Mouse (Mus musculus) heart, embryonic 10.5 days (tissue): Measurements from ENCODE around the gene Kcne1. TPM values are rescaled to one million over a fixed set of nuclear protein-coding genes. Genes with fewer than 3 reads are reported as not detected.

Experiments used
- DNase-seq: peaks from one replicate; pipeline ENCODE4 v3.0.0-alpha.2; 2017; ENCODE audit warnings: low spot score
- H3K27ac ChIP-seq: fragments of 300-500 bp; sonication (generic); 2 replicates; pipeline ENCODE4 v1.5.1; 2016; ENCODE audit warnings: mild to moderate bottlenecking
- H3K27me3 ChIP-seq: fragments of 300-500 bp; sonication (generic); 2 replicates; pipeline ENCODE4 v1.6.1; 2016; ENCODE audit warnings: mild to moderate bottlenecking; ENCODE audit not compliant: poor library complexity, insufficient read depth, severe bottlenecking
- H3K36me3 ChIP-seq: fragments of 300-500 bp; sonication (generic); 2 replicates; pipeline ENCODE4 v1.6.1; 2016; ENCODE audit warnings: mild to moderate bottlenecking, moderate library complexity
- H3K4me1 ChIP-seq: fragments of 300-500 bp; sonication (generic); 2 replicates; pipeline ENCODE4 v1.6.1; 2016; ENCODE audit warnings: mild to moderate bottlenecking
- H3K4me3 ChIP-seq: fragments of 300-500 bp; sonication (generic); 2 replicates; pipeline ENCODE4 v1.5.1; 2016; ENCODE audit warnings: mild to moderate bottlenecking, moderate library complexity
- H3K9me3 ChIP-seq: fragments of 300-500 bp; sonication (generic); 2 replicates; pipeline ENCODE4 v1.6.1; 2016; ENCODE audit warnings: mild to moderate bottlenecking, moderate library complexity
- WGBS: fragments of 180-500 bp; shearing (Covaris S2); methylation state at CpG from one replicate; pipeline ENCODE4 v1.1.7; 2016; 5-methylcytosine and 5-hydroxymethylcytosine counted together
- polyA plus RNA-seq: library from polyadenylated mRNA; unstranded; fragments of >200 nt; fragmentation: Nextera tagmentation; extraction: Ambion mirVana; gene quantifications from 2 replicates; pipeline ENCODE4 v1.2.1, GENCODE M21; 2016

Kcne1 gene
- polyA plus RNA-seq, 1 experiment from 2014 or later = 21.3 TPM

DNA sequence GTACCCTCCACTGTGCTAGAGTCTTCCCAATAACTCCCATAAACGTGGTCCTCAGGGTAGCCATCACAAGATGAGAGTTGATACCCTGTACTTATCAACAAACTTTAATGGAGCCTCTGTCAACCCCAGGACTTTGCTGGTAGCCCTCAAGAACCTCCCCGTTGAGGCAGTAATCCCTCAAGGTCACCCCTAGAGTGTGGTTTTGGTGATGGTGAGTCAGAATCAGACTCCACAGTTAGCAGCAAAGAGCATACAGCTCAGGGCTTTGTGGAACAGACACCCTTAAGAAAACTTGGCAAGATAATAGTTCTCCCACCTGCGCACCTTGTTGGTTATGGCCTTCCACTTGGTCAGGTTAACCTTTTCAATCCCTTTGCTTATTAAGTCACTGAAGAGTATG, 38.9 kb downstream of the Kcne1 start:
- H3K27me3 ChIP-seq = no peaks in the 10 kb centered on the region
- no peaks in the 10 kb centered on the region for H3K36me3 ChIP-seq
- H3K9me3 ChIP-seq = no peaks in the 10 kb centered on the region
- 88% methylated on average over 3 of the region's 3 CpGs for WGBS
- no peak overlapping the region for H3K4me3 ChIP-seq
- DNase-seq = no peak
- H3K27ac ChIP-seq = no peak overlapping the region
- H3K4me1 ChIP-seq = peaks cover 11% of the 10 kb centered on the region; the same call in 1 of the 2 replicates

DNA sequence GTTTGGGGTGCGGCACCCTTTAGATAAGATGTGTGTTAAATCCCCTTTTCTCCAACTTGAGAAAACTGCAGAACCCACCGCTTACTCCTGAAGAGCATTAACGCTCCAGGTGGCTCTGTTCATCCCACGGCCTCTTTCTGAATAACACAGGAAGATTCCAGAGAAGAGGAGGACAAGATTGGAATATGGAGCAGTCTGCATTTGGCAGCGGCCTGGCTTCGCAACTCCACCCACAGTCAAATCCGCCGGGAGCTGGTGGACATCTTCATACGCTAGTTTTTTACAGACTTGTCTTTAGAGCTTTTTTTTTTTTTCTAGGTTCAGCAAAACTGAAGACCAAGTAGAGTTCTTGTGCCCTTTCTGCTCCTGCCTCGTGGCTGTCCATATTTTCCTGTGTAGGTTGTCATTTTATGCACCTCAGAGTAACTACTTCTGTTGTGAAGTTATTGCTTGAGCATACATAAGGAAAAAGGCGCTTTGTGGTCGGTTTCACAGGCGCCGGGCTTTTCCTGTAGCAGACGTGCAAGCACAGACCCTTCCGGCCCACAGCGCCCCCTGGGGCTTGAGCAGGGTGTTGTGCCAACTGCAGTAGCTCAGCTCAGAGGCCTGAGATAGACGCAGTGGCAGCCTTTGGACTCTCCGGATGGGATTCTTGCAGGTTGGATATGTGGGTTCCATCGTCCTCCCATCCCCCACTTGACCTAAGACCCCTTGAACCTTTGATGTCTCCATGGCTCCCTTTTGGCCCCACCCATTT, 39.7 kb downstream of the Kcne1 start:
- DNase-seq = no peak
- Histone ChIP-seq H3K4me3 (no peak overlapping the region), H3K9me3 (no peaks in the 10 kb centered on the region), H3K27me3 (no peaks in the 10 kb centered on the region), H3K36me3 (no peaks in the 10 kb centered on the region), H3K4me1 (peaks cover 10% of the 10 kb centered on the region), H3K27ac (peak overlapping the region; percentile 29; the same call in 1 of the 2 replicates)
- WGBS = 57% methylated on average over 20 of the region's 20 CpGs

DNA sequence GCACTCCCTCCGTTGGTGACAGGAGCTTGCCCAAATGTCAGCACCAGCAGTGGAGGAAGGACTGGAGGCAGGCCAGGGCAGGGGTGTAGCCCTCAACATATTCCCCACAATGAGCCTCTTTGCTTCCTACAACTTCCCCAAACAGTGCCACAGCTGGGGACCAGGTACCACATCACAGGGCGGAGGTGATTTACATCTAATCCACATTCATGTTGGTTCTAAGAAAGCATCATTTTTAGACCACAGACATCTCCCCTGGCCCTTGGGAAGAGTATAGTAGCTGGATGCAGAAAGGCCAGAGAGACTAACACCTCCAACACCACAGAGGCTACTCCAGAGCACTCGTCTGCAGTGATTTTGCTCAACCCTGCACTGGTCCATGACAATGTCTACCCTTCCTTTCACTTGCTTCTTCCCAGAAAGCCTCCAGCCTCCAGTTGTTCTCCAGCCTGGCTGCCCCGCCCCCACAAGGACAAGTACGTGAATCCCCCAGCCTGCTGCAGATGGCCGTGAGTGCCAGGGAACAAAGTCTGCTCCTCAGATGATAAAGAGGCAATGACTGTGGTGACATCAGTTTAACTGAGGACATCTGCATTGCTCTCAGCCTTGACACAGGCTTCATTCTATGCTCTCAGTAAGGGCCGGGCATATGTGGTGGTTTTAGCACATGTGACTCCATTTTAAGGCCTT, 43.1 kb downstream of the Kcne1 start:
- 60% methylated on average over 7 of the region's 7 CpGs for WGBS
- H3K36me3 ChIP-seq = peaks cover 21% of the 10 kb centered on the region; the same call in 1 of the 2 replicates

DNA sequence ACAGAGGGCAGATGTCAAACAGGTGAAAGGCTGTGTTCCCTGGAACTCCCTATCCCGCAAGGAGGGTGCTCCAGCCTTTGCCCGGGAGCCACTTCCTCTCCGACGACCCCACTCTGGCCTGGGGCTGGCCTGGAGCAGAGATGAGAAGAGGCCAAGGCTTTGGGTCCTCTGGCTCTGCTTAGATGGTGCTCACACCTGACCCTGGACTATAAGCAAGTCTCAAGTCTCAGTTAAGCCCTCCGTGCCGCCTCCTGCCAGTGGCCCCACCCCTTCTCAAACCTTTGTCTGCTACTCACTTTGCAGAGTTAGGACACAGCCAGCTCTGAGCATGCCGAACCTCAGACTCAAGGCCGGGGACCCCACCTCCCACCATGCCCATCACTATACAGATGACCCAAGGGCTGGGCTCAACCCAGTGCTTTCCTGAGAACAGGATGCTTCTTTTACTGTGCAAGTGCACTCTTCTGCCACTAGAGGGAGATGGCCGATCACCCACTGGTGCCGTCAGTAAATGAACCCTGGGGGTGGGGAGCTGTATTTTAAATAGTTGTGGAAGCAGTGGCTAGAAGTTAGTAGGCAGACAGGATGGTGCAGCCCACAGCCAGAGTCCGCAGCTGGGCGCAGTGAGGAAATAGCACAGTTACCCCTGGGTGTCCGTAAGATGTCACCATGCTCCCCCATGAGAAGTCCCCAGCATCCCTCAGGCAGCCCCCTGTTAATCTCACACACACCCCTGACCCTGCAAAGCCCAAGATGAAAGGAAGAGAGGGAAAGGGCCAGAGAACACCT, 45.1 kb downstream of the Kcne1 start:
- Histone ChIP-seq H3K36me3 (peaks cover 30% of the 10 kb centered on the region), H3K4me1 (peaks cover 10% of the 10 kb centered on the region; the same call in 1 of the 2 replicates), H3K4me3 (no peak overlapping the region), H3K27me3 (no peaks in the 10 kb centered on the region), H3K9me3 (no peaks in the 10 kb centered on the region), H3K27ac (no peak overlapping the region)
- WGBS = 49% methylated on average over 13 of the region's 13 CpGs
- DNase-seq = peak; percentile 87

More for the DNA sequence above, 43.1 kb downstream of the Kcne1 start:
- no peak overlapping the region for H3K4me3 ChIP-seq
- peaks cover 10% of the 10 kb centered on the region; the same call in 1 of the 2 replicates for H3K4me1 ChIP-seq
- DNase-seq = no peak
- H3K9me3 ChIP-seq = no peaks in the 10 kb centered on the region
- no peaks in the 10 kb centered on the region for H3K27me3 ChIP-seq
- H3K27ac ChIP-seq = no peak overlapping the region

DNA sequence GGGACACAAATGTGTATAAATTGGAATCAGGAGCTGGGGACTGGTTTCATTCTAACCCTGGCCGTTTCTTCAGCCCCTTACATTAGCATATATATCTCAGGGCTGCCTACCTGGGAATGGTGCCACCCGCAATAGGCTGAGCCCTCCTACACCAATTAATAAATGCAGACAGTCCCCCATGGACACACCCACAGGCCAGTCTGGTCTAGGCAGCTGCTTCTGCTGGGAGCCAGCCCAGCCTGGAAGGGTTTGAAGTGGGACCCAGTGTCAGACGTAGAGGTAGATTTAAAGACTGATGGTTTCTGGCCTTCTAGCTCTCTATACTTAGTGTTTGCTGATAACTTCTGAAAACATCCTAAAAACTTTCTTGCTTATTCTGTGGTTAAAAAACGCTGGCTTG, 50.1 kb downstream of the Kcne1 start:
- no peak for DNase-seq
- Histone ChIP-seq H3K4me3 (no peak overlapping the region), H3K36me3 (peaks cover 63% of the 10 kb centered on the region), H3K4me1 (0 out of 2 replicates have a peak, but pooled peaks cover 3% of the 10 kb centered on the region), H3K27ac (no peak overlapping the region), H3K27me3 (no peaks in the 10 kb centered on the region), H3K9me3 (no peaks in the 10 kb centered on the region)
- WGBS = 71% methylated on average over 4 of the region's 4 CpGs

DNA sequence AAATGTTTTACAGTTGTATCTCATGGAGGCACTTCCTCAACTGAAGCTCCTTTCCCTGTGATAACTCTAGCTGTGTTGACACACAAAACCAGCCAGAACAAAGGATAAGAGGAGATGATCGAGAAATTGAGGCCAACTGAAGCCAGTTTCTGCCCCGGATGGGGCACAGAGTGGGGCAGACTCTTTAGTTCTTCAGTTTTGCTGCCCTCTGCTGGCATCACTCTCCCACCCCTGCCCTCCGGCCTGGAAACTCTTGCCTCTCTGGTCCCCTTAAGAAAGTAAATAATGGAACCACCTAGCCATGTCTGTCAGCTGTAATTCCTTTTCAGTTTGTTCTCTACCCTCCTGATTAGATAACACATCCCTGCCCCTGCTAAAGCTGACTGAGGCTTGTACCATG, 51.3 kb downstream of the Kcne1 start:
- H3K4me1 ChIP-seq = peaks cover 4% of the 10 kb centered on the region
- no peak overlapping the region for H3K27ac ChIP-seq
- peaks cover 60% of the 10 kb centered on the region for H3K36me3 ChIP-seq
- DNase-seq = no peak
- no peaks in the 10 kb centered on the region for H3K9me3 ChIP-seq
- H3K4me3 ChIP-seq = no peak overlapping the region
- H3K27me3 ChIP-seq = no peaks in the 10 kb centered on the region
- WGBS = 73% methylated on average over 3 of the region's 3 CpGs

DNA sequence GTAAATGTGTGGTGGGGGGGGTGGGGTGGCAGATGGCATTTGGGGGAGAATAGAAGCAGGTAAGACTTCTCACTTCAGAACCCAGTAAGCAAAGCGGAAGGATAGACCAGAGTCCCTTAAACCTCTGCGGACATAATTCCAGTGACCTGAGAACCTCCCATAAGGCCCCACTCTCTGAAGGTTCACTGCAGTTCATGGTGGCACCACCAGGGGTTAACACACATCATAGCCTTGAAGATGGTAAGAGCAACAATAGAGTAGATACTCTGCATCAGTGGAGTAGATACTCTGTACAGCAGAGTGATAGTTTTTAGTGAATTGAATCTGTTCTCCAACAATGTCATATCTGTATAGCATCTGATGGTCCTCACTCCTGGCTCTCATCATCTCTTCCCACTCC, 53.7 kb downstream of the Kcne1 start:
- DNase-seq = no peak
- 89% methylated on average over 2 of the region's 2 CpGs for WGBS
- no peaks in the 10 kb centered on the region for H3K9me3 ChIP-seq
- H3K4me3 ChIP-seq = no peak overlapping the region
- peaks cover 21% of the 10 kb centered on the region for H3K4me1 ChIP-seq
- H3K27me3 ChIP-seq = no peaks in the 10 kb centered on the region
- H3K27ac ChIP-seq = no peak overlapping the region
- peaks cover 35% of the 10 kb centered on the region for H3K36me3 ChIP-seq

DNA sequence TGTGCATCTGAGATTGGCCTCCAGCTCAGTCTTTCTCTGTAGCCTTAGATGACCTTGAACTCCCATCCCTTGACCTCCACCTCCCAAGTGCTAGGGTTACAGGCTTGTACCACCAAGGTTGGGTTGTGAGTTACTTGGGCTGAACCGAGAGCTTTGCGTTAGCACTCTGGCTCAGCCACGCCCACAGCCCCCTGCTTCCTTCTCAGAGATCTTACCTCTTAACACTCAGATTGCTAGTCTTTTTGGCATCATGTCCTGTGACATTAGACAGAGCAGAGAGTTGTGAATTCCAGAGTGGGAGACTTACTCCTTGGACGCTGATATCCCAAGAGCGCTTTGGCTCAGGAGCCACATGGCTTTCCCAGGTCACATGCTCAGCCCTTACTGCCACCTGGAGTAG, 56.8 kb downstream of the Kcne1 start:
- no peaks in the 10 kb centered on the region for H3K27me3 ChIP-seq
- 27% methylated on average over 5 of the region's 5 CpGs for WGBS
- H3K4me3 ChIP-seq = peak overlapping the region; percentile 78
- no peaks in the 10 kb centered on the region for H3K9me3 ChIP-seq
- peaks cover 20% of the 10 kb centered on the region for H3K4me1 ChIP-seq
- DNase-seq = no peak
- peaks cover 24% of the 10 kb centered on the region for H3K36me3 ChIP-seq
- H3K27ac ChIP-seq = peak overlapping the region; percentile 92

DNA sequence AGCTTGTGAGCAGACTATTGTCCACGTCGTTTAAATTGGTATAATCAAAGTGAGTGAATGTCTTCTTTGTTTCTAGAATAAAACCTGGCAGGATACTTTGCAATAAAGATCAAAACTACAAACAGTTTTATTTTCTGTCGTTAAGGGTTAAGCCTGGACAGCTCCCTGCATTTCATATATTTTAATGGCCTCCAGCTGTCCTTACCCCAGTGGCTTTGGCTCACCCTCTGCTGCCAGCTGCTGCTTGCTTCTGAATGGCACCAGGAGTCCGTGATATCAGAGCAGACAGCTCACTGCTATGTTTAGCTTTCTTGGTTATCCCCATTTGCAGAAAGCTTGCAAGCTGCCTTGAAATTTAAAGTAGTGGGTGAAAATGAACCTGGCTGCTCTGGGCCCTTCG, 57.3 kb downstream of the Kcne1 start:
- 36% methylated on average over 5 of the region's 5 CpGs for WGBS
- no peaks in the 10 kb centered on the region for H3K27me3 ChIP-seq
- DNase-seq = no peak
- peak overlapping the region; percentile 92; the same call in 1 of the 2 replicates for H3K27ac ChIP-seq
- peaks cover 20% of the 10 kb centered on the region for H3K4me1 ChIP-seq
- H3K9me3 ChIP-seq = no peaks in the 10 kb centered on the region
- peak overlapping the region; percentile 78 for H3K4me3 ChIP-seq
- peaks cover 19% of the 10 kb centered on the region for H3K36me3 ChIP-seq

DNA sequence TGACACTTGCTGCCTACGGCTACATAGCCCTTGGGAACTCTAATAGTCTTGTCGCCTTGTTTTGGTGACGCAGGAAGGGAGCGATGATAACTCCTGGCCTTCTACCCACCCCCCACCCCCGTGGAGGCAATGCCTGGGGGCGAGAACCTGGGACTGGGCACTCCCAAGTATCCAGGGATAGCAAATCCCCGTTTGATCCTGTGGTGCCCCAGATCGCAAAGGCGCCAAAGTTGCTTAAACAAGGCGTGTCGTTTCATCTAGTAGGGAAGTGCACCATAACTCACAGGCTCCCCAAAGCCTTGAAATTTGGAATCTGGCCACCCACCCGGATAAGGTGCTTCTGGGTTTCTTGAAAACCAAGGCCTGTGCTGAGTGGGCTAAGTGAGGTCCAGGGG, 57.9 kb downstream of the Kcne1 start:
- no peaks in the 10 kb centered on the region for H3K9me3 ChIP-seq
- H3K27me3 ChIP-seq = no peaks in the 10 kb centered on the region
- H3K4me3 ChIP-seq = peak overlapping the region; percentile 78
- H3K4me1 ChIP-seq = peaks cover 24% of the 10 kb centered on the region
- WGBS = 1% methylated on average over 12 of the region's 12 CpGs
- no peak for DNase-seq
- H3K27ac ChIP-seq = peak overlapping the region; percentile 92
- peaks cover 13% of the 10 kb centered on the region for H3K36me3 ChIP-seq

DNA sequence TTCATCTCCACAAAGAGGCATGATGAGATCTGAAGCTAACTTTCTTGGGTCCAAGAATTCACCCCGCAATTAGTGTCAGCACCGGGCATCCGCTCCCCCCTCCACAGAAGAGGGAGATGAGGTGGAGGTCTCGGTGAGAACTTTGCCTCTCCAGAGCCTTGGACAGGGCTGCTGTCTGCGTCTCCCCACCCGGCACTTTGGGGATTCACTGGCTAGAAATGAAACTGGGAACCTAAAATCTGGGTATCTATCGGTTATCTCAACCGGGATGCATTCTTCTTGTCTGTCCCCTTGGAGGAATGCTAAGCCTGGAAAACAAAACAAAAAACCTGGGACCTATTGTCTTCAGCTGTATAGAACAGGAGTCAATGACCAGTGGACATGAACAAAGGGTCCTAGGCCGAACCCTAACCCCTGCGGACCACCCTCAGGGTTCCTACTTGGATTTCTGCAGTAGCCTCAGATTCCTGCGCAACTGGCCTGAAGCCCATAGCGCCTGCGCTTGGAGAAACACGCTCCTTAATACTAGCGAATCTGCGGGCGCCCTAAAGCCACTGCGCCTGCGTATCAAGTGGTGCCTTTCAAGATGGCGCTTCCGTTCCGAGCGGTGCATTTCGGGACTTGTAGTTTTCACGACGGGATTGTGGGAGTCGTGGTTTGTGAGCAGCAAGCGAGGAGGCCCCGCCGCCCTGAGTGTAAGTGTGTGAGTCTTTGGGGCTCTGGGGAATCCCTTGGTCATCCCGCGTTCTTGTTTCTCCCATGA, 58.4 kb downstream of the Kcne1 start, which contains the start of gene Smim11:
Gene Smim11 (plus strand): TSS at position 638 of the 763 bp plus-strand sequence.
- WGBS = 11% methylated on average over 32 of the region's 32 CpGs
- H3K27ac ChIP-seq = peak within 1 kb of the TSS; percentile 92
- no peaks in the 10 kb centered on the region for H3K9me3 ChIP-seq
- peak; percentile 98 for DNase-seq
- peak within 1 kb of the TSS; percentile 78 for H3K4me3 ChIP-seq
- no peaks in the 10 kb centered on the region for H3K27me3 ChIP-seq
- H3K36me3 ChIP-seq = peaks cover 7% of the 10 kb centered on the region
- H3K4me1 ChIP-seq = peaks cover 26% of the 10 kb centered on the region
